Mouse (Mus musculus) ovary, postnatal 36 days (tissue): ENCODE data around the gene Pacsin3.

Experiments
- DNase-seq: peaks from one replicate; pipeline ENCODE4 v3.0.0; 2022; ENCODE audit warnings: low spot score, mixed read lengths

The Pacsin3 gene

DNA sequence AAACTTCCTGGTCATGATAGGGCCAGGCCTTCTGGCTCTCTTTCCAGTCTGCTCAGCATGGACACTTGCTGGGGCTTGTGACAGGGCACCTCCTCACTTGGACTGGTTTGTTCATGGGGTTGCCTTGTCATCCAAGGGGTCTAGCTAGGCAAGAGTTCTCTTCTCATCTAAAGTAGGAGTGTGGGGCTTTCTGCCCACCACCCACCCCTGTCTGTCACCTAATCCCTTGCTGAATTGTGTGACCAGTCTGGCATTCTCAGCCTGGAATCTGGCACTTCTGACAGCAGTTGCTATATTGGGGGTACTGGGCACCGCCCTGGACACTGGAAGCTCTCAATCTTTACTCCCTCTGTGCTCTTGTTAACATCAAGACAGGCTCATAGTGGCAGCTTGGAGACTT, 3.7 kb downstream of the Pacsin3 start:
- DNase-seq = no peak

DNA sequence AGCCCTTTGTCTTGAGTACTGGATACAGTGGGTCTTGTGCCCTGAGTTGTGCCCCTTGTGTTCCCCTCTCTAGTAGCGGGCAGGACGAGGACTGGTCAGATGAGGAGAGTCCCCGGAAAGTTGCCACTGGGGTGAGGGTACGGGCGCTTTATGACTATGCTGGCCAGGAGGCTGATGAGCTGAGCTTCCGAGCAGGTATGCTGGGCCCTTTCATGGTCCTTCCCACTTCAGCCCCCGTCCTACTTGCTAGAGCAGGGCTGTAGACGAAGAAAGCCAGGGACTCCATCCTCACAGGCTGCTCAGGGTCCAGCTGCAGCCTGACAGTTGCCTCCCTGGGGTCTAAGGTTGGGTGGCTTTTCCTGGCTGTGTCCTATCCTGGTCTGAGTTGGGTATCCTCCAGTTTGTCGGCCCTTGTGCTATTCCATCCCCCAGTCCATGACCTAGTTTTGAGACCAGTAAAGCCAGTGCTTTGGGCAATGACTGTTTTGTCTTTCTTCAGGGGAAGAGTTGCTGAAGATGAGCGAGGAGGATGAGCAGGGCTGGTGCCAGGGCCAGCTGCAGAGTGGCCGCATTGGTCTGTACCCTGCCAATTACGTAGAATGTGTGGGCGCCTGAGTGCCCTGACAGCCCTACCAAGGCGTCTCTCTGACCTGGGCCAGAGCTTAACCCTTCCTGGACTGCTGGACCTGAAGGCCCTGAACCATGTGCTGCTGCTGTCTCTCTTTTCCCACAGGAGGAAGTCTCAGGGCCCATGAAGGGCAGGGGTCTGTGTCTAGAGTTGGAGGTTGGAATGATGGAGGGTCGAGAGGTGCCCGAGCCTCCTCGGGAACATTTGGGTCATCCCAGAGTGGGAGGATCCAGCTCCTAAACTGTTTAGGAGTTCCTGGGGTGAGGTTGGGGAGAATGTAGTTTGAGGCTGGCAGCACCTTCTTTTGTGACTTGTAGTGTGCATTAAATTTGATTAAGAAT, 8.2 kb downstream of the Pacsin3 start:
- DNase-seq = no peak

DNA sequence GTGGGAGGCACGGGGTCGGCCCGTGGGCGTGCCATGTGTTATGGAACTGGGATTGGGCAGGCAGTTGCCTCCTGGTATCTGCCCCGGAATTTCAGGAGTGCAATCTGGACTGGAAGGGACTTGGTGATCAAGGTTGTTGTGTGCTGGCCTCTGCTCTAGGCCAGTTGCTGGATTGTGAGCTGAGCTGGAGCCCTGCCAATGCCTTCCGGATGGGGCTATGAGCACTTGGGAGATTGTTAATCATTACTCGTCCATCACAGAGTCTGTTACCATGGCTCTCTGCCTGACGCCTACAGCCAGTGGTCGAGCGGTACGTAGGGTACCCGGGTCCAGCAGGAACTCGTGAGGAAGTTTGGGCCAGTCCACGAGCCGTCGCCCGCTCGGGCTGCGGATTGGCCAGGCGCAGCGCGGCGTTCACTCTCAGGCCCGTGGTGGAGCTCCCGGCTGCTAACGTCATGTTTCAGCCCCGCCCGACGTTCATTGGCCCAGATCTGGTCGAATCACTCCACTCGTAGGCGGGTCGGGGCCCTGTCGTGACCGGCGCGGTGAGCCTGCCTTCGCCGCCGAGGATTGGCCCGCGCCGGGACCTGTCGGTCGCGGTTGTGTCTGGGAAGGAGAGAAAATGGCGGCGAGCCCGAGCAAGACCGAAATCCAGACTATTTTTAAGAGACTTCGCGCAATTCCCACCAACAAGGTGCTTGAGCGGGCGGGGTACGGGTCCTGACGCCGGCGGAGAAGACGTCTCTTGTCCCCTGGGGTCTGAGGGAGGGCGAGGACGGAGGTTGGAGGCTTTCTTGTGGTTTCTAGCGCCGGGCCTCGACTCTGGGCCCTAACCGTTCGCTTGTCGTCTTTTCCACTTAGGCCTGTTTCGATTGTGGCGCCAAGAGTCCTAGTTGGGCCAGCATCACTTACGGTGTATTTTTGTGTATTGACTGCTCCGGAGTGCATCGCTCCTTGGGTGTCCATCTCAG, 9.2 kb downstream of the Pacsin3 start, which contains the start of gene Arfgap2:
Arfgap2 (plus strand) TSS at position 264 of the 971 bp plus-strand sequence.
- peak; percentile 97 for DNase-seq

DNA sequence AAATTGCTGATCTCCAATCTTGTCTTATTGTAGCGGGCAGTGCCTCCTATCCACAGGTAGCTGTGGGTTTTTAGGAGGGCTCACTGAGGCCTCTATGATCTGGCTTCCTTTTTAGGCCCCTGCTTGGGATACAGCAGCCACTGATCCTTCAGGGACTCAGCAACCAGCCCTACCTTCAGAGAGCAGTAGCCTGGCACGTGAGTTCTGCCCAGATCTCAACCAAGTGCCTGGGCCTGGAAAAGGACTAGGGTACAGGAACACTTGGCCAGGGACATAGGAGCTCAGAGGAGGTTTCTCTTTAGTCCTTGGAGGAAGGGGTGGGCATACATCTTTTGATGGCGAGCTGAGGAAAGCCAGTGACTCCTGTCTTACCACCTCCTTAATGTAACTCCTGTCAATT, 12.3 kb downstream of the Pacsin3 start:
- no peak for DNase-seq

DNA sequence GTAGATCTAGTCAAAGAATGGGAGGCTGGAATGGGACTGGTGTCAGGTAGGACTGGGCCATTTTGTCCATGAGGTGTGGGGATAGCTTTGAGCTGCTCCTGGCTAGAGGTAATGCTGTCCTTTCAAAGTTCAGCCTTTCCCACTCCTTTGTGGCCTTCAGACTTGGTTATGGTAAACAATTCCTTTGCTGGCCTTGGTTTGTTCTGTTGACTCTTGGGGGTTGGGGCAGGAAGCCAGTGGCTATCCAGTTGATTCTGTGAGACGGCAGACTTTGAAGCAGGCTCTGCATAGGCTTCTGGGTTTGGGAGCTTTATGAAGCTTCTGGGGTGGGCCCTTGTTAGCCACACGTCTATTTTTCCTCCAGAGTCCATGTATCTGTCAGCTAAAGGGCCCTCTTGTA, 13.0 kb downstream of the Pacsin3 start:
- DNase-seq = peak; percentile 43

DNA sequence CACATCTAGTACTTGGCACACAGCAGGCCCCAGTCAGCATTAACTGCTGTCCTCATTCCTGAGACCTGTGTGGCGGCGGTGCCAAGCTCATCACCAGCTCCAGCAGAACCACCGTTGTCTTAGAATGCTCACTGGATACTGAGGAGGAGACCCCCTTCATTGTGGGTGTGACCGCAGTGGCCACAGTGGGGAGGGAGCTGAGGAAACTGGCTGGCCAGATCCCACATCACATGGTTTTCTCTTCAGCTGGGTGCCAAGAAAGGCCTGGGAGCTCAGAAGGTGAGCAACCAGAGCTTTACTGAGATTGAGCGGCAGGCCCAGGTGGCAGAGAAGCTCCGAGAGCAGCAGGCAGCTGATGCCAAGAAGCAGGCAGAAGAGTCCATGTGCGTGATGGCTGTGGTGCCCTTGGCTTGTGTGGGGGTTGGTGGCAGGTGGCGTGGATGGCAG, 14.0 kb downstream of the Pacsin3 start:
- DNase-seq = no peak

DNA sequence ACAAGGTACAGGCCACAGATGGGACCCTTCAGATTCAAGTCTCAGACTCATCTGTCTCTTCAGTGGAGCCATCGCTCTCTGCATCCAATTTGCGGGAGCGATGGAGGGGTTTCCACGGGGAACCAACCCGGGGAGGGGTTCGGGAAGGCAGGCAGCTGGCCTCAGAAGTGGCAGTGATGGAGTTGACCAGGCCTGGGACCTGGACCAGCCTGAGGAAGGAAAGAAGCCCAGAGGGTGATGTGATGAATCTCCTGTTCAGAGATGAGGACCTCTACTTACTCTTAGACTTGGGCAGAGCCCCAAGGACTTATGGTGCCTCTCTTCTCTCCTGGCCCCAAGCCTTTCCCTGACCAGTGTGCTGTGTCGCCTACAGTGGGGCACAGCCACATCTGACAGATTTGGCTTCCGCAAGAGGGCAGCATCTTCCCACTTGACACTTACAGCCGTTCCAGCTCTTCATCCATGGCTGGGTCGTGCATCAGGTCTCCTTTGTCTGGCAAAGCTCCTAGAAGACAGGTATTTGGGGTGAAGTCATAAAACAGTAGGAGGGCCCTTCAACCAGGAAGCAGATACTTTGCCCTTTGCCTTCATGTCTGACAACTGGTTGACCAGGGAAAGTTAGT, 23.1 kb downstream of the Pacsin3 start:
- peak; percentile 50 for DNase-seq

DNA sequence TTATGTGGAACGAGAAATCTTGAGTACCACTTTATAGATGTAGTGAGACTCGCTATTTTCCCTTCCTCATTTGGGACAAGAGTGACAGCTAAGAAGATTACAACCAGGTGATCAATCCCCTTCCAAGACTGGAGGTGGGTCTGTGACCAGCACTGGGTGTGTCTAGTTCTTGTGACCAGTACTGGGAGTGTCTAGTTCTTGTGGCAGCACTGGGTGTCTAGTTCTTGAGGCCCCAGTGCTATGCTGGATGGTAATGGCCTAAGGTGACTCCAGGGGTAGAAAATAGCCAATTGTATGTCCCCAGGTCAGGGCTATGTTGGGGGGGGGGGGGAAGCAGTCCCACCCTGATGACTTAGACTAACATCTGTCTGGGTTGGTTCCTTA, 23.6 kb downstream of the Pacsin3 start:
- DNase-seq = no peak

DNA sequence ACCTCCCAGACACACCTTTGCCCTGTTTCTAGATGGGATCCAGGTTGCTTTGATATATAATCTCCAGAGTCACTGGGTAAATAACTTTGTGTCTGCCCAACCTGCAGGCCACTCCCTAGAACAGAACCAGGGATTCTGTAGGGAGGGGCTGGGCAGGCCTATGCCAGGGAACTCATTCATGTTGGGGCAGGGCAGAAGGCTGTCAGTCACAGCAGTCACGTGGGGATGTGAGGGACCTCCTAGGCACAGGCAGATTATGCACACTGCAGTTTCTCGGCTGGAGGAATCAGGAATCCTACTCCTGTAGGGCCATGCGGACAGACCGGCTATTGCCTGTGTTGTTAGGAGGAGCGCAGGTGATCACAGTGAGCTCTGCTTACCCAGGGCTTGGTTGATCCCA, 25.6 kb downstream of the Pacsin3 start:
- DNase-seq = no peak

DNA sequence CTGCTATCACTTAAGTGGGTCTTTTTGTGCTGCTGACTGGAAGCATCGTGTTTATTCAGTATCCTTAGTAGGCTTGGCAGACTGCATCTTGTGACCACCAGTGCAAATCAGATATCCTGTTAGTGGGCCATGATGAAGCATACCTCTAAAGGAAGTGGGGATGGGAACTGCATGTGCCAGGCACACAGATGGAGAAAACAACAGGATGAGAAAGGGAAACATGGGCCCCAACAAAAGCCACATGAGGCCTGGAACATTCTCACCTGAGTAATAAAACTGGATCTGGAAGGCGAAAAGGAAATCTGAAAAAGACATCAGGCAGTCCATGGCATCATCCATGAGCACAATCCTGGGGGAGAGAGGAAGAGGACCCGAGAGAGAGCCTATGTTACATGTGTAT, 28.2 kb downstream of the Pacsin3 start:
- no peak for DNase-seq

DNA sequence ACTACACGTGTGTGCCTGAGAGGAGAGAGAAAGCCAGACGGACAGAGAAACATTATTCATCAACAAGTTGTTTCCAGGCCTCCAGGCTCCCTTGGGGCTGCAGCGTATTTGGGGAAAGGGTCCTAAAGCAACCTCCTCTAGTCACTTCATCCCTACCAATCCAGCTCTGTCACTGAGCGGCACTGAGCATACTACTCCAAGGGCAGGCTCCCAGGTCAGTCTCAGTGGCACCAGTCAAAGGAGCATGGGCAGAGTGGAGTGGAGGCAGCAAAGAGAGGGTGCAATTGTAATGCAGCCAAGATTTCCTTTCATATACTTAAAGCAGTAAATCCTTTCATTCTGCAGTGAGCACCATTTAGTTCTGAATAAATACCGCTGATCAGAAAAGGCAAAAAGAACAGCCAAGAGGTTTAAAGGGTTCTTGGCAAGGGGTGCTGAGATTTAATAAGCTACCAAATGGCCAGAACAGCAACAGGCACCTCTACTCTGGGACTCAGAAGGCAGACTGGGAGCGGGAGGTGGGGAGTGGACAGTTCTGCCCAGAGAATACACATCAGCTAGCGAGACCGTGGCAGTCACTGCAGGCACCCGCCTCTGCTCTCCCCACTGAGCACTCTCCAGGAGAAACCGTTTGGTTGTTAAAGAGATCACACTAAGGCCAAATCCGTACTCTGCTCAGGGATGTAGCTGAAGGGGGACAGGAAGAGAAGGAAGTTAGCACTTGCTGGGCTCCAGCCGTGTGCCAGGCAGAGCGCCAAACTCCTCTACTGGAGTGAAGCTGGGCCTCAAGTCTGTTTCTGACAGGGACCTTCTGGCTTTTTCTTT, 28.8 kb downstream of the Pacsin3 start:
- DNase-seq = no peak

DNA sequence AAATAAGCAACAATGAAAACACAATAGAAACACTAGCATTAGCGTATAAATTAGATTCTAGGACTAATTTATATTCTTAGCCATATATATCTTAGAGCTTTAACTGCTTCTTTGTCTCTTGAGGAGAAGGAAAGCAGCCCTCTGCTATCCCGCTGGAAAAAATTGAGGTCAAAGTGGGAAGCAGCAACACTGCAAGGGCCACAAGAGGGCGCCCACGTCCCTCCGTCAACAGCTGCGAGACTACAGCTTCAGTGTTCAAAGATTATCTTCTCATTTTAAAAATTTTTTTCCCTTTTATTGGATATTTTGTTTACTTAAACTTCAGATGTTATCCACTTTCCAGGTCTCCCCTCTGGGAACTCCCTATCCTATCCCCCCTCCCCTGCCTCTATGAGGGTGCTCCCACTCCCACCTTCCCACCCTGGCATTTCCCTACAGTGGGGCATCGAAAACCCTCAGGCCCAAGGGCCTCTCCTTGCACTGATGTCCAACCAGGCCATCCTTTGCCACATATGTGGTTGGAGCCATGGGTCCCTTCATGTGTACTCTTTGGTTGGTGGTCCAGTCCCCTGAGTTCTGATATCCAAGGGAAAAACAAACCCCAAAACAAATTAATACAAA, 30.2 kb downstream of the Pacsin3 start:
- peak; percentile 80 for DNase-seq

DNA sequence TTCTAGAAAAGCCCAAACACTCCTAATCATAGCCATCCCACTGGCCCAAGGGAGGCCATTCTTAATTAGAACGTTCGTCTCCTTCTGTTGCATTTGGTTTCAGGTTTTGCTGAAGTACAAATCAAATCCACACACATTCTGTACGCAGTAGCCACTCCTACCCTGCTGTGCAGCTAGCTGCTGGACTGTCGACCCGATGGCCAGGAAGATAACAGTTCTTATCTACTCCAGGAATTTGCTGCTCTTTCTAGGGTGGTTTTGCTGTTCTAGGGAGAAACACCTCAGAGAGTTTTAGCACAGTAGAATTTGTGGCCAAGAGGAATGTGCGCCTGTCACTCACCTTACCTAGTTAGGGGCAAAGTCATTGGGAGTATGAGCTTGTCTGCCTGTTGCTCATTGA, 31.8 kb downstream of the Pacsin3 start:
- no peak for DNase-seq

DNA sequence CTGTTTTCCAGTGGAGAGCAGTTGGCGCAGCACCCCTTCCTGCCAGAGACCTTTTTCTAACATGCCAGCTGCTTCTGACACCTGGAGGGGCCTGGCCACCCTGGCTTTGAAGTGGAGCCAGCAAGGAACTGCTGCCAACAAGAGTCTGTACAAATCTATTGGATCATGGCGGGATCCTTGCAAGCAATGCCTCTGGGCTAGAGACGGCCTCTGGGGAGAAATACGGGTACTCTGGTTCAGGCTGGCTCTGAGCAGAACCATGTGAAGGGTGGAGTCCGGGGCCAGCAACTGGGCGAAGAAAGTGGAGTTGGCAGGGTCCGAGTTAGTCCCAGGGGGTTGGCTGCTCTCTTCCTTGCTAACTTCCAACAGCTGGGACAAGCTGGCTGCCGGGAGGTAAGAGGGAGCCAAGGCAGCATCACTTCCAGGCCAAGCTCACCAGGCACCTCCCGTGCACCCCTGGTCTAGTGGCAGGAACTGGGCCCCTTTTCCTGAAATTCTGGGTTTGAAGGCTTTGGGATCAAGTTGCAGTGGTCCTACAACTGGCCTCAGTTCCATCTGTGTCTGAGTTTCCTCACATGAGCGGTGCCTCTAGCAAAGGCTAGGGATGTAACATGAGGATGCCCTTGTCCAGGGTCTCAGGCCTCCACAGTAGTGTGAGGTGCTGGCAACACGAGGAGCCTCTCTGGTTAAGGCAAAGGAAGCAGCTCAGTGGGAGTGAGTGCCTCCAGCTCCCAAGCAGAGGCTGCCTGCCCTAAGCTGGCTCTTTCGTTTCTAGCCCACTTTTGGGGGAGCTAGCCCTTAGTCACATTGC, 35.6 kb downstream of the Pacsin3 start:
- peak; percentile 45 for DNase-seq

DNA sequence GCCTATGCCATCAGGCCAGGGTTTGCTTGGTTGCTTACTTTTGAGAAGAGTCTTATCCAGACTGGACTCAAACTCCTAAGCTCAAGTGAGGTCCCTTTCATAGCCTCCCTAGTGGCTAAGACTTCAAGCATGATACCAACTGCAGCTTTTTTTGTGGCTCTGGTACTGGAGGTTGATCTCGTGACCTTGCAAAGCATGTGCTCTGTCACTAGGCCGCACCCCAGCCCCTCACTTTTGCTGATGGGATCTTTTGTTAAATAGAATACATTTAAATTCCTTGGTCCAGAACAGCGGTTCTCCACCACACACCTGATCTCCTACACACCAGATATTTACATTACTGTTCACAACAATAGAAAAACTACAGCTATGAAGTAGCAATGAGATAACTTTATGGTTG, 38.5 kb downstream of the Pacsin3 start:
- DNase-seq = no peak

DNA sequence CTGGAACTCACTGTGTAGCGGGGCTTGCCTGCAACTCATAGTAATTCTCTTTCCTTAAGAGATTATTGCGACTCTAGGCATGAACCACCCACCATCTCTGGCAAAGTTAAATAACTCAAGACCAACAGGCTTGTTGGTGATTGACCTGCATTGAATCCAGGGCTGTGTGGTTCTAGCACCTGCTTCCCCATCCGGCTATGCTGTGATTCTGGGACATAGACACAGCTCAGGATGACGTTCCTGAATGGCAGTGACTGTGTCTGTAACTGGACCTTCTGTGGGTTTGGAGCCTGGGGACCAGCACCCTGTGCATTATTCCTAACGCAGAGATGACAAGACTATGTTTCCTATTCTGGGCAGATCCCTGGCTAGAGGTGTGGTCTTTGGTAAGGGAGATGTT, 40.1 kb downstream of the Pacsin3 start:
- no peak for DNase-seq

DNA sequence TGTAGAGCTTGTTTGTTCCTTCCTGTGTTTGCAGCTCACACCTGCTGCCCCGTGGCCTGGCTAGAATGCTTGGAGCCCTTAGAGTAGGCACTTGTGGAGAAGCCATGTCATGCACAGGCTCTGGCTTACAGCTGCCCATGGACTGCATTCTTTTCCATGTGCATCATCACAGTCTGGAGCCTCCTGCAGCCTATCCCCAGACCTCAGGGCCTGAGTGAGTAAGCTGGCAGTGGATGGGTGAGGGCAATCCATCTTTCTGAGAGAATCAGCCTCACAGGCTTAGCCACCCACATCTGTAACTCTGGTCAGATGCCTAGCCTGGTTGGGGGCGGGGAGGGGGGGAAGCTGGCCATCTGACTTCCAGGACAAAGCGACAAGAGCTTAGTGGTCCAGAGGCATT, 43.4 kb downstream of the Pacsin3 start:
- no peak for DNase-seq

DNA sequence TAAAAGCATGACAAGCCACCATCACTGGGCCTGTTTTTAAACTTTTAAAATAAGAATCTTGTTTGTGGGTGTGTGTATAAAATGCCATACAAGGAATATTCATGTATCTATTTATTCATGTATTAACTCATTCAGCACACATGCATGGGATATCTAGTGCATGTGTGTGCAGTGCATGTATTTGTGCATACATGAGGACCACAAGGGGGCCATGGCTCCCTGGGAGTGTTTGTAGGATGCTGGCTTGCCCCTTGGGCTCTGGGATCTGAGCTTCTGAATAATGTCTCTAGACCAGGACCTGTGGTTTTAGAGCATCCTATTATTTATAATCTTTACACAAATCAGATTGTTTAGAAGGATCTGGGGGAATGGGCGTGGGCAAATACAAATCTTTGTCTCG, 45.0 kb downstream of the Pacsin3 start:
- DNase-seq = no peak

DNA sequence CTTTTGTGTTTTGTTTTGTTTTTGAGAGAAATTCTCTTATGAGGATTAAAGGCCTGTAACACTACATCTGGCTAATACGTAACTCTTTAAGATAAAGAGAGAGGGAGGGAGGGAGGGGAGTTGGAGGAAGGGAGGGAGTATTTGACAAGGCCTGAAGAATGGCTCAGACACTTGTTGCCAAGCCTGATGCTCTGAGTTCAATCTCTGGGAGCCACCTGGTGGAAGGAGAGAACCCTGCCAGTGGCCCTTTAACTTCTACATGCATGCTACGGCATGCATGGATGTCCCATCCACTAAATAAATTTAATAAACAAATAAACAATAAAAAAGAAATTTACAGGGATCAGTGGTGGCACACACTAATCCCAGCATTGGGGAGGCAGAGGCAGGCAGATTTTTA, 46.1 kb downstream of the Pacsin3 start:
- DNase-seq = no peak

DNA sequence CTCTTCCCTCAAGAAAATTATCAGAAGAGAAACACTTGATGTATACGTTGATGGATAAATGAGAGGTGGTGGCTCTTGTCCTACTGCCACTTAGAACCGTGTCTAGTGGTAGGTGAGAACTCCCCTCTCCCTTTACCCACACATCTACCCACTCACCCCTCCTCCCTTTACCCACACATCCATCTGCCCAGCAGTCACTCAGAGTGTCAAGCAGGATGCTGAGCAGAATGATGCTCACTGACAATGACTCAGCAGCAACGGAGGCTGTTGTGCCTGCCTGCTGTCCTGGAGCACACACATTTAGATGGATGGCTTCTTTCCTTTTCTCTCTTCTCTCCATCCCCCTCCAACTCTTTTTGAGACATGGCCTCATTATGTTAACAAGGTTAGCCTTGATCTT, 47.1 kb downstream of the Pacsin3 start:
- DNase-seq = no peak
